Comparison of ENCODE assay signal across 28 mouse cellular contexts in the genomic region with DNA sequence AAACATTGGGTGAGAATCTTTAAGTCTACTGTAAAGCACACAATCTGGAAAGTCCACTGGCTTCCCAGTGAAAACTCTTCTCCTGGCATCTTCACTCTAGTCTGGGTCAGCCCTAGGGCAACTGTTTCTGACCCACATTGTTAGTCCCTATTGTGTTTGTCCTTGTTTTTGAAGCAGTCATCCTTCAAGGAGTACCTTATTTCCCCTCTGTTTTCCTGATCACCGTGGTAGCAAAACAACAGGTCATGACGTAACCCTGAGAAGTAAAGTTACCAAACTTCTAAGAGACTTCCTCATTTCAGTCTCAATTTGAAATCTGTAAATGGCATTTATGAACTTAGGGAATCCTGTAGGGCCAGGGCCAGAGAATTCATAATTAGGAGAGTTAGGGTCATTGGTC. TPM values are rescaled to one million over a fixed set of nuclear protein-coding genes. Genes with fewer than 3 reads are reported as not detected.
DNase-seq lines count a peak whose midpoint lies in the region; ATAC-seq and TF ChIP-seq lines count a peak whose summit lies in the region.
"Had no signal": no experiment of that assay in that cellular context is flagged by ENCODE, and none has a peak within 500 bp of the region (broad histone marks: within the 10 kb centered on the region; RNA-seq: fewer than 3 reads in every experiment).

No protein-coding gene starts in this region.

- H3K36me3 ChIP-seq in midbrain, embryonic 11.5 days (ENCODE audit: control insufficient read depth, insufficient read depth, low read length), result no peaks in the 10 kb centered on the region
- H3K36me3 ChIP-seq: forebrain, embryonic 12.5 days; heart, embryonic 15.5 days; neural tube, embryonic 12.5 days had no signal

- no peaks in the 10 kb centered on the region for H3K4me1 ChIP-seq in midbrain, embryonic 11.5 days (ENCODE audit: control insufficient read depth, insufficient read depth, low read length)
- H3K4me1 ChIP-seq: forebrain, embryonic 12.5 days; heart, embryonic 15.5 days; megakaryocyte, embryonic 14.5 days; neural tube, embryonic 12.5 days had no signal

- DNase-seq in gastrocnemius, adult 2 months, result no peak
- no peak for DNase-seq in gastrocnemius, postnatal 36 days
- peak; percentile 40 for DNase-seq in 3T3-L1 (ENCODE audit: low read depth, low spot score)
- peak; percentile 4 for DNase-seq in T-cell, adult 2 months (ENCODE audit: low spot score)
- no peak for DNase-seq in adrenal gland, postnatal 14 days
- no peak for DNase-seq in midbrain, embryonic 11.5 days (ENCODE audit: low spot score, missing footprints)
- no peak for DNase-seq in adrenal gland, postnatal 4 days (ENCODE audit: low spot score in 2 of 2)
- DNase-seq: cerebellum, adult 8-10 months; gastrocnemius, postnatal 10 days; heart, postnatal 4 days; thymus, postnatal 36 days had no signal

- intact Hi-C loops in gastrocnemius, adult 2 months (cut with DNase I), result no loop called here
- intact Hi-C loops in gastrocnemius, postnatal 36 days (cut with DNase I), result no loop called here

- 81% methylated on average over 2 of the region's 2 CpGs for WGBS in midbrain, embryonic 11.5 days

- H3K9ac ChIP-seq in midbrain, embryonic 11.5 days (ENCODE audit: low read length), result no peak overlapping the region
- H3K9ac ChIP-seq: forebrain, embryonic 12.5 days; heart, embryonic 15.5 days; neural tube, embryonic 12.5 days had no signal

- H3K27ac ChIP-seq in gastrocnemius, adult 2 months, result 0 out of 2 replicates have a peak overlapping the region, but pooled peaks have one; percentile 40
- H3K27ac ChIP-seq in midbrain, embryonic 11.5 days (ENCODE audit: low read depth, low read length), result no peak overlapping the region
- H3K27ac ChIP-seq: forebrain, embryonic 12.5 days; heart, adult 2 months; heart, embryonic 15.5 days; kidney, postnatal 0 days; neural tube, embryonic 12.5 days had no signal

- ATAC-seq in megakaryocyte progenitor cell, adult 5-6 weeks (replicated peaks; ENCODE audit: poor library complexity), result peak; percentile 92
- ATAC-seq in midbrain, embryonic 11.5 days (ENCODE audit: low FRiP score), result no peak
- ATAC-seq: hindbrain, embryonic 16.5 days; intestine, embryonic 16.5 days had no signal

- H3K27me3 ChIP-seq in midbrain, embryonic 11.5 days (ENCODE audit: control insufficient read depth, insufficient read depth, low read length), result no peaks in the 10 kb centered on the region
- H3K27me3 ChIP-seq: forebrain, embryonic 12.5 days; heart, embryonic 15.5 days; megakaryocyte, embryonic 14.5 days; neural tube, embryonic 12.5 days had no signal

- TF ChIP-seq CTCF in gastrocnemius, adult 2 months (IDR thresholded peaks at IDR 0.05), result no peak

- no peak overlapping the region for H3K4me3 ChIP-seq in gastrocnemius, adult 2 months
- H3K4me3 ChIP-seq in midbrain, embryonic 11.5 days (ENCODE audit: low read depth, low read length), result no peak overlapping the region
- H3K4me3 ChIP-seq: forebrain, embryonic 12.5 days; heart, adult 2 months; heart, embryonic 15.5 days; megakaryocyte, embryonic 14.5 days; neural tube, embryonic 12.5 days had no signal

- no peak overlapping the region for H3K4me2 ChIP-seq in midbrain, embryonic 11.5 days
- H3K4me2 ChIP-seq: forebrain, embryonic 12.5 days; heart, embryonic 15.5 days; neural tube, embryonic 12.5 days had no signal

- no peaks in the 10 kb centered on the region for H3K9me3 ChIP-seq in midbrain, embryonic 11.5 days (ENCODE audit: control insufficient read depth, low read length)
- H3K9me3 ChIP-seq: forebrain, embryonic 12.5 days; heart, embryonic 15.5 days; megakaryocyte, embryonic 14.5 days; neural tube, embryonic 12.5 days had no signal

RNA-seq across cellular contexts. Expression of a gene that starts 12.9 kb away (rescaled TPM):
- under 1 TPM in 1 of 2 experiments, not detected in 1; 0.28 TPM for total RNA-seq in gastrocnemius, adult 2 months (2021)
- total RNA-seq in gastrocnemius, postnatal 36 days (2021), result not detected
- total RNA-seq in megakaryocyte progenitor cell, adult 5-6 weeks (2015), result not detected in 2 replicates
- not detected in 2 replicates for total RNA-seq in megakaryocyte progenitor cell, adult 5-6 weeks (2017)
- 1.0 and 1.2 TPM in 2 replicates for total RNA-seq in adrenal gland, postnatal 14 days (2021)
- polyA plus RNA-seq in midbrain, embryonic 11.5 days (2014; fragmentation: Nextera tagmentation; extraction: Ambion mirVana), result not detected in 2 replicates
- total RNA-seq in adrenal gland, postnatal 4 days (2021), result 1 to 10 TPM in 1 of 2 experiments, under 1 TPM in 1; 0.98 to 1.1 TPM
- total RNA-seq: gastrocnemius, postnatal 10 days; heart, adult 2 months; heart, postnatal 4 days; layer of hippocampus, postnatal 25 days; left cerebral cortex, postnatal 14 days; midbrain, postnatal 0 days had no signal
- polyA plus RNA-seq: embryonic facial prominence, embryonic 11.5 days; forebrain, embryonic 12.5 days; frontal cortex, adult 2 months; heart, adult 2 months; heart, embryonic 15.5 days; hindbrain, embryonic 16.5 days; intestine, embryonic 16.5 days; kidney, postnatal 0 days; limb, embryonic 14.5 days; midbrain, postnatal 0 days; neural tube, embryonic 12.5 days; small intestine, adult 2 months; stomach, embryonic 14.5 days had no signal

RNA-seq across cellular contexts. Expression of a gene that starts 16.2 kb away (rescaled TPM):
- total RNA-seq in gastrocnemius, adult 2 months (2021), result not detected
- total RNA-seq in gastrocnemius, postnatal 36 days (2021), result under 1 TPM in 1 of 2 experiments, not detected in 1; 0.23 TPM
- not detected in 2 replicates for total RNA-seq in megakaryocyte progenitor cell, adult 5-6 weeks (2015)
- not detected in 2 replicates for total RNA-seq in megakaryocyte progenitor cell, adult 5-6 weeks (2017)
- 1.4 and 2.2 TPM in 2 replicates for total RNA-seq in adrenal gland, postnatal 14 days (2021)
- not detected in 2 replicates for polyA plus RNA-seq in midbrain, embryonic 11.5 days (2014; fragmentation: Nextera tagmentation; extraction: Ambion mirVana)
- total RNA-seq in adrenal gland, postnatal 4 days (2021), result 1 to 10 TPM; 1.2 to 1.8 TPM
- total RNA-seq: gastrocnemius, postnatal 10 days; layer of hippocampus, postnatal 25 days; left cerebral cortex, postnatal 14 days; midbrain, postnatal 0 days had no signal
- polyA plus RNA-seq: embryonic facial prominence, embryonic 11.5 days; forebrain, embryonic 12.5 days; heart, adult 2 months; heart, embryonic 15.5 days; hindbrain, embryonic 16.5 days; intestine, embryonic 16.5 days; kidney, postnatal 0 days; midbrain, postnatal 0 days; neural tube, embryonic 12.5 days; small intestine, adult 2 months; stomach, embryonic 14.5 days had no signal

RNA-seq across cellular contexts. Expression of a gene that starts 21.4 kb away (rescaled TPM):
- not detected for total RNA-seq in gastrocnemius, adult 2 months (2021)
- total RNA-seq in gastrocnemius, postnatal 36 days (2021), result not detected
- total RNA-seq in megakaryocyte progenitor cell, adult 5-6 weeks (2015), result not detected in 2 replicates
- total RNA-seq in megakaryocyte progenitor cell, adult 5-6 weeks (2017), result 1.1 TPM in 1 of 2 replicates, not detected in the other
- total RNA-seq in adrenal gland, postnatal 14 days (2021), result 2.0 and 3.5 TPM in 2 replicates
- not detected in 2 replicates for polyA plus RNA-seq in midbrain, embryonic 11.5 days (2014; fragmentation: Nextera tagmentation; extraction: Ambion mirVana)
- 1 to 10 TPM; 2.7 TPM for total RNA-seq in adrenal gland, postnatal 4 days (2021)
- total RNA-seq: gastrocnemius, postnatal 10 days; heart, adult 2 months; layer of hippocampus, postnatal 25 days; left cerebral cortex, postnatal 14 days; midbrain, postnatal 0 days had no signal
- polyA plus RNA-seq: embryonic facial prominence, embryonic 11.5 days; forebrain, embryonic 12.5 days; heart, embryonic 15.5 days; hindbrain, embryonic 16.5 days; intestine, embryonic 16.5 days; kidney, postnatal 0 days; midbrain, postnatal 0 days; neural tube, embryonic 12.5 days; small intestine, adult 2 months; stomach, embryonic 14.5 days had no signal

RNA-seq across cellular contexts. Expression of a gene that starts 43.6 kb away (rescaled TPM):
- not detected for total RNA-seq in gastrocnemius, adult 2 months (2021)
- not detected for total RNA-seq in gastrocnemius, postnatal 36 days (2021)
- total RNA-seq in megakaryocyte progenitor cell, adult 5-6 weeks (2015), result not detected in 2 replicates
- total RNA-seq in megakaryocyte progenitor cell, adult 5-6 weeks (2017), result not detected in 2 replicates
- total RNA-seq in adrenal gland, postnatal 14 days (2021), result not detected in 2 replicates
- not detected in 2 replicates for polyA plus RNA-seq in midbrain, embryonic 11.5 days (2014; fragmentation: Nextera tagmentation; extraction: Ambion mirVana)
- not detected for total RNA-seq in adrenal gland, postnatal 4 days (2021)
- total RNA-seq: gastrocnemius, postnatal 10 days; heart, adult 2 months; heart, postnatal 4 days; layer of hippocampus, postnatal 25 days; left cerebral cortex, postnatal 14 days; midbrain, postnatal 0 days had no signal
- polyA plus RNA-seq: embryonic facial prominence, embryonic 11.5 days; forebrain, embryonic 12.5 days; frontal cortex, adult 2 months; heart, adult 2 months; heart, embryonic 15.5 days; hindbrain, embryonic 16.5 days; intestine, embryonic 16.5 days; limb, embryonic 14.5 days; midbrain, postnatal 0 days; neural tube, embryonic 12.5 days; small intestine, adult 2 months; stomach, embryonic 14.5 days had no signal

RNA-seq across cellular contexts. Expression of a gene that starts 48.4 kb away (rescaled TPM):
- total RNA-seq in gastrocnemius, adult 2 months (2021), result under 1 TPM in 1 of 2 experiments, not detected in 1; 0.10 TPM
- under 1 TPM in 1 of 2 experiments, not detected in 1; 0.10 TPM for total RNA-seq in gastrocnemius, postnatal 36 days (2021)
- 0.07 TPM in 1 of 2 replicates, not detected in the other for total RNA-seq in megakaryocyte progenitor cell, adult 5-6 weeks (2015)
- not detected in 2 replicates for total RNA-seq in megakaryocyte progenitor cell, adult 5-6 weeks (2017)
- total RNA-seq in adrenal gland, postnatal 14 days (2021), result 1.2 and 3.6 TPM in 2 replicates
- 0.30 and 0.66 TPM in 2 replicates for polyA plus RNA-seq in midbrain, embryonic 11.5 days (2014; fragmentation: Nextera tagmentation; extraction: Ambion mirVana)
- total RNA-seq in adrenal gland, postnatal 4 days (2021), result 1 to 10 TPM; 3.2 to 4.9 TPM

Comparison
In these comparisons a context has a peak if more than half of its experiments do, and no peak if none do; other contexts are left out.
1. DNase-seq: peak in 3T3-L1 (single experiment) and T-cell, adult 2 months (single experiment); none in gastrocnemius, adult 2 months (single experiment), gastrocnemius, postnatal 36 days (0 of 2), adrenal gland, postnatal 14 days (single experiment), midbrain, embryonic 11.5 days (single experiment) and adrenal gland, postnatal 4 days (0 of 2).